Mouse (Mus musculus) liver, embryonic 14.5 days (tissue): ENCODE data around the gene Prpf38a.

Experiments used
- CTCF ChIP-seq: IDR thresholded peaks from 2 replicates; pipeline ENCODE4 v1.5.1; 2016; ENCODE audit warnings: antibody characterized with exemption, low read depth, control low read depth
- EP300 ChIP-seq: IDR thresholded peaks from 2 replicates; pipeline ENCODE4 v1.6.1; 2016; ENCODE audit warnings: antibody characterized with exemption, low read depth

DNA sequence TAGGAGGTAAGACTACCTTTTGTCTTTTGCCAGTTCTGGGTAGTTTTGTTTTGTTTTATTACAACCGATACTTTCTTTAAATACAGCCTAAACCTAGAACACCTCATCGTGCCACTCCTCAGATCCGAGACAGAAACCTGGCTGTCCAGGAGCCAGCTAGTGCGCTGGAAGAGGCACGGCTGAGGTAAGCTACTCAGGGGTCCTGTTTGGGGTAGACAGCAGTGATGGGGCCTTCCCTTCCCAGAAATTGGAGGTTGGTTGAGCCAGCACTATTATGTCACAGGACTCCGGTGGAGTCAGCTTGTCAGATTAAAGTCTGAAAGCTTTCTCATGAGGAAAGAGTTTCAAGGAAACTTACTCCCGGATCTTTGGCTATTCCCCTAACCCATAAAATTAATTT is 22.7 kb upstream of the Prpf38a start:
- TF ChIP-seq CTCF (no peak), EP300 (no peak)
